Mouse (Mus musculus): Measurements from ENCODE around the gene Rps27a. TPM values are rescaled to one million over a fixed set of nuclear protein-coding genes. Genes with fewer than 3 reads are reported as not detected.

Rps27a gene
- 1,060 and 1,132 TPM in 2 replicates for polyA plus RNA-seq (2015; fragmentation: Nextera tagmentation; extraction: Ambion mirVana)

GRCm38 (mm10) chr11:29547752-29548503 lies at the start of gene Rps27a, which contains the start of gene Clhc1:
Gene Rps27a, minus strand, starts transcription at chr11:29548109.
Gene Clhc1, plus strand, starts transcription at chr11:29547950.
- under 1% methylated on average over 46 of the region's 46 CpGs for WGBS
- Histone ChIP-seq H3K27ac (peak within 1 kb of the TSS; percentile 72), H3K9me3 (no peaks in the 10 kb centered on the region), H3K4me3 (replicated peaks) (peak within 1 kb of the TSS; percentile 69), H3K4me2 (replicated peaks) (peak within 1 kb of the TSS; percentile 70), H3K36me3 (peaks cover 7% of the 10 kb centered on the region), H3K4me1 (replicated peaks) (0 out of 2 replicates have a peak, but pooled peaks cover 4% of the 10 kb centered on the region), H3K9ac (peak within 1 kb of the TSS; percentile 78), H3K27me3 (replicated peaks) (no peaks in the 10 kb centered on the region)
- peak; percentile 98 for ATAC-seq

GRCm38 (mm10) chr11:29597159-29597558 lies 49.2 kb upstream of the Rps27a start:
- H3K9me3 ChIP-seq, result no peaks in the 10 kb centered on the region
- no peak overlapping the region for H3K4me3 ChIP-seq (replicated peaks)
- H3K4me1 ChIP-seq (replicated peaks), result no peaks in the 10 kb centered on the region
- ATAC-seq, result no peak
- no peak overlapping the region for H3K27ac ChIP-seq
- H3K27me3 ChIP-seq (replicated peaks), result no peaks in the 10 kb centered on the region
- H3K36me3 ChIP-seq, result no peaks in the 10 kb centered on the region
- no peak overlapping the region for H3K4me2 ChIP-seq (replicated peaks)
- no peak overlapping the region for H3K9ac ChIP-seq

GRCm38 (mm10) chr11:29595217-29595616 lies 47.3 kb upstream of the Rps27a start:
- Histone ChIP-seq H3K9ac (no peak overlapping the region), H3K27me3 (replicated peaks) (no peaks in the 10 kb centered on the region), H3K4me3 (replicated peaks) (no peak overlapping the region), H3K4me1 (replicated peaks) (no peaks in the 10 kb centered on the region), H3K4me2 (replicated peaks) (no peak overlapping the region), H3K9me3 (no peaks in the 10 kb centered on the region), H3K36me3 (no peaks in the 10 kb centered on the region), H3K27ac (no peak overlapping the region)
- no peak for ATAC-seq

GRCm38 (mm10) chr11:29579610-29580009 lies 31.7 kb upstream of the Rps27a start:
- H3K9ac ChIP-seq, result no peak overlapping the region
- H3K9me3 ChIP-seq, result no peaks in the 10 kb centered on the region
- H3K4me1 ChIP-seq (replicated peaks), result no peaks in the 10 kb centered on the region
- no peak for ATAC-seq
- no peaks in the 10 kb centered on the region for H3K36me3 ChIP-seq
- no peak overlapping the region for H3K27ac ChIP-seq
- no peaks in the 10 kb centered on the region for H3K27me3 ChIP-seq (replicated peaks)
- H3K4me2 ChIP-seq (replicated peaks), result no peak overlapping the region
- H3K4me3 ChIP-seq (replicated peaks), result no peak overlapping the region

GRCm38 (mm10) chr11:29572656-29573055 lies 24.7 kb upstream of the Rps27a start:
- Histone ChIP-seq H3K9ac (no peak overlapping the region), H3K27ac (no peak overlapping the region), H3K36me3 (no peaks in the 10 kb centered on the region), H3K27me3 (replicated peaks) (no peaks in the 10 kb centered on the region), H3K4me3 (replicated peaks) (no peak overlapping the region), H3K4me2 (replicated peaks) (no peak overlapping the region), H3K9me3 (no peaks in the 10 kb centered on the region), H3K4me1 (replicated peaks) (no peaks in the 10 kb centered on the region)
- no peak for ATAC-seq
- WGBS, result 65% methylated on average over 2 of the region's 2 CpGs

GRCm38 (mm10) chr11:29571536-29571935 lies 23.6 kb upstream of the Rps27a start:
- no peak overlapping the region for H3K27ac ChIP-seq
- H3K4me1 ChIP-seq (replicated peaks), result no peaks in the 10 kb centered on the region
- no peak overlapping the region for H3K4me3 ChIP-seq (replicated peaks)
- no peaks in the 10 kb centered on the region for H3K27me3 ChIP-seq (replicated peaks)
- no peak overlapping the region for H3K9ac ChIP-seq
- no peak for ATAC-seq
- H3K36me3 ChIP-seq, result no peaks in the 10 kb centered on the region
- H3K9me3 ChIP-seq, result no peaks in the 10 kb centered on the region
- no peak overlapping the region for H3K4me2 ChIP-seq (replicated peaks)
- 36% methylated on average over 3 of the region's 3 CpGs for WGBS

- no peak for ATAC-seq
- no peak overlapping the region for H3K27ac ChIP-seq
- 85% methylated on average over 2 of the region's 2 CpGs for WGBS
Measured at GRCm38 (mm10) chr11:29563406-29563805, 15.5 kb upstream of the Rps27a start.

GRCm38 (mm10) chr11:29560990-29561389 lies 13.1 kb upstream of the Rps27a start:
- ATAC-seq, result no peak
- Histone ChIP-seq H3K9ac (no peak overlapping the region), H3K9me3 (no peaks in the 10 kb centered on the region), H3K4me1 (replicated peaks) (no peaks in the 10 kb centered on the region), H3K4me3 (replicated peaks) (no peak overlapping the region), H3K4me2 (replicated peaks) (no peak overlapping the region), H3K27ac (no peak overlapping the region), H3K36me3 (no peaks in the 10 kb centered on the region), H3K27me3 (replicated peaks) (no peaks in the 10 kb centered on the region)
- WGBS, result 86% methylated on average over 3 of the region's 3 CpGs

More at GRCm38 (mm10) chr11:29563406-29563805, 15.5 kb upstream of the Rps27a start:
- no peak overlapping the region for H3K4me3 ChIP-seq (replicated peaks)
- H3K9me3 ChIP-seq, result no peaks in the 10 kb centered on the region
- H3K9ac ChIP-seq, result no peak overlapping the region
- H3K36me3 ChIP-seq, result no peaks in the 10 kb centered on the region
- H3K4me2 ChIP-seq (replicated peaks), result no peak overlapping the region
- H3K27me3 ChIP-seq (replicated peaks), result no peaks in the 10 kb centered on the region
- H3K4me1 ChIP-seq (replicated peaks), result no peaks in the 10 kb centered on the region

- Histone ChIP-seq H3K4me2 (replicated peaks) (no peak overlapping the region), H3K27ac (no peak overlapping the region), H3K4me3 (replicated peaks) (no peak overlapping the region), H3K36me3 (no peaks in the 10 kb centered on the region), H3K27me3 (replicated peaks) (no peaks in the 10 kb centered on the region), H3K9me3 (no peaks in the 10 kb centered on the region), H3K4me1 (replicated peaks) (no peaks in the 10 kb centered on the region), H3K9ac (no peak overlapping the region)
- ATAC-seq, result no peak
- 86% methylated on average over 9 of the region's 9 CpGs for WGBS
Measured at GRCm38 (mm10) chr11:29560452-29560851, 12.5 kb upstream of the Rps27a start.

- Histone ChIP-seq H3K4me3 (replicated peaks) (no peak overlapping the region), H3K27ac (no peak overlapping the region), H3K36me3 (peaks cover 3% of the 10 kb centered on the region), H3K4me2 (replicated peaks) (no peak overlapping the region), H3K9ac (no peak overlapping the region), H3K9me3 (no peaks in the 10 kb centered on the region), H3K27me3 (replicated peaks) (no peaks in the 10 kb centered on the region), H3K4me1 (replicated peaks) (0 out of 2 replicates have a peak, but pooled peaks cover 4% of the 10 kb centered on the region)
- WGBS, result 94% methylated on average over 1 of the region's 1 CpGs
- no peak for ATAC-seq
Measured at GRCm38 (mm10) chr11:29549425-29549778, 1.5 kb upstream of the Rps27a start.

- H3K27ac ChIP-seq, result no peak overlapping the region; the same call in 1 of the 2 replicates
- ATAC-seq, result 0 out of 2 replicates have a peak, but pooled peaks have one; percentile 21
Measured at GRCm38 (mm10) chr11:29548504-29549424, 855 bp upstream of the Rps27a start.

GRCm38 (mm10) chr11:29547249-29547751 lies 609 bp downstream of the Rps27a start:
- Histone ChIP-seq H3K27ac (peak overlapping the region; percentile 72), H3K9me3 (no peaks in the 10 kb centered on the region), H3K4me2 (replicated peaks) (peak overlapping the region; percentile 50), H3K4me1 (replicated peaks) (0 out of 2 replicates have a peak, but pooled peaks cover 4% of the 10 kb centered on the region), H3K9ac (peak overlapping the region; percentile 78), H3K4me3 (replicated peaks) (peak overlapping the region; percentile 69), H3K27me3 (replicated peaks) (no peaks in the 10 kb centered on the region), H3K36me3 (peaks cover 8% of the 10 kb centered on the region)
- peak; percentile 18 for ATAC-seq
- under 1% methylated on average over 27 of the region's 27 CpGs for WGBS

More at GRCm38 (mm10) chr11:29548504-29549424, 855 bp upstream of the Rps27a start:
- Histone ChIP-seq H3K4me2 (replicated peaks) (peak overlapping the region; percentile 70), H3K4me3 (replicated peaks) (peak overlapping the region; percentile 69), H3K9ac (peak overlapping the region; percentile 78), H3K36me3 (peaks cover 7% of the 10 kb centered on the region), H3K4me1 (replicated peaks) (0 out of 2 replicates have a peak, but pooled peaks cover 4% of the 10 kb centered on the region), H3K9me3 (no peaks in the 10 kb centered on the region), H3K27me3 (replicated peaks) (no peaks in the 10 kb centered on the region)
- 22% methylated on average over 23 of the region's 23 CpGs for WGBS

Measured in intestine, embryonic 15.5 days (tissue).